ENCODE assay signal across 20 mouse cellular contexts in the genomic region with DNA sequence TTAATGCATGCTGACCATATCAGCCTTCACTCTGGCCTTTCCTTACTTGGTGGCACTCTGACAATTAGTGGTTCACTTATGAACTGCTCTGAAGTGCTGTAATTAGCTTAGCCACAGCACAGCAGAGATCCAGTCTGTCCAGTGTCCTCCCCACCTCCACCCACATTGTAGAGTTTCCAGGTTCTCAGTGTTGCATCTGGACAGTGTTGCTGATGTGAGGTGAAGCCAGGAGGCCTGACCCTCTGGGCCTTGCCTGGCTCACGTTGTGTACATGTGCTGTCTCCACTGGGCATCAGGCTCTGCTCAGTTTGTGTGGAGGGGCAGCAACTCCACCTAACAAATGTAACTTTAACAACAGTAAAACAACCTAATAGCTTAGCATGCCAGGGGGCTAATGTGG.
DNase-seq lines count a peak whose midpoint lies in the region; ATAC-seq and TF ChIP-seq lines count a peak whose summit lies in the region.
"Had no signal": no experiment of that assay in that cellular context is flagged by ENCODE, and none has a peak within 500 bp of the region (broad histone marks: within the 10 kb centered on the region; RNA-seq: fewer than 3 reads in every experiment).

No protein-coding gene starts in this region.

- 30% methylated on average over 1 of the region's 1 CpGs for WGBS in embryonic facial prominence, embryonic 11.5 days
- 33% methylated on average over 1 of the region's 1 CpGs for WGBS in embryonic facial prominence, embryonic 10.5 days
- WGBS in midbrain, embryonic 10.5 days = 22% methylated on average over 1 of the region's 1 CpGs
- 19% methylated on average over 1 of the region's 1 CpGs for WGBS in midbrain, embryonic 16.5 days
- 8% methylated on average over 1 of the region's 1 CpGs for WGBS in hindbrain, embryonic 15.5 days
- WGBS in neural tube, embryonic 14.5 days = 15% methylated on average over 1 of the region's 1 CpGs

- H3K36me3 ChIP-seq in embryonic facial prominence, embryonic 11.5 days (replicated peaks; ENCODE audit: control insufficient read depth, insufficient read depth, low read depth, low read length) = no peaks in the 10 kb centered on the region
- no peaks in the 10 kb centered on the region for H3K36me3 ChIP-seq in embryonic facial prominence, embryonic 10.5 days (replicated peaks)
- no peaks in the 10 kb centered on the region for H3K36me3 ChIP-seq in midbrain, embryonic 10.5 days
- no peaks in the 10 kb centered on the region for H3K36me3 ChIP-seq in midbrain, embryonic 16.5 days (ENCODE audit: control insufficient read depth, insufficient read depth, low read length)
- H3K36me3 ChIP-seq in hindbrain, embryonic 15.5 days = no peaks in the 10 kb centered on the region
- H3K36me3 ChIP-seq in neural tube, embryonic 14.5 days (ENCODE audit: control insufficient read depth, insufficient read depth, low read length) = no peaks in the 10 kb centered on the region
- H3K36me3 ChIP-seq: embryonic facial prominence, embryonic 13.5 days; liver, embryonic 12.5 days had no signal

- H3K27me3 ChIP-seq in embryonic facial prominence, embryonic 11.5 days (ENCODE audit: control insufficient read depth, insufficient read depth, low read length) = no peaks in the 10 kb centered on the region
- H3K27me3 ChIP-seq in embryonic facial prominence, embryonic 10.5 days (replicated peaks; ENCODE audit: low read depth, poor library complexity, severe bottlenecking) = peaks cover 8% of the 10 kb centered on the region; the same call in 1 of the 2 replicates
- H3K27me3 ChIP-seq in midbrain, embryonic 10.5 days (ENCODE audit: low read depth, poor library complexity, severe bottlenecking) = peaks cover 23% of the 10 kb centered on the region
- no peaks in the 10 kb centered on the region for H3K27me3 ChIP-seq in midbrain, embryonic 16.5 days (ENCODE audit: control insufficient read depth, insufficient read depth, low read depth, low read length)
- no peaks in the 10 kb centered on the region for H3K27me3 ChIP-seq in hindbrain, embryonic 15.5 days
- H3K27me3 ChIP-seq in neural tube, embryonic 14.5 days (ENCODE audit: control insufficient read depth, insufficient read depth, low read length) = no peaks in the 10 kb centered on the region
- H3K27me3 ChIP-seq: embryonic facial prominence, embryonic 13.5 days; liver, embryonic 12.5 days; megakaryocyte, embryonic 14.5 days had no signal

- no peak overlapping the region for H3K27ac ChIP-seq in embryonic facial prominence, embryonic 11.5 days (replicated peaks; ENCODE audit: low read depth, low read length)
- no peak overlapping the region; the same call in 1 of the 2 replicates for H3K27ac ChIP-seq in embryonic facial prominence, embryonic 10.5 days (replicated peaks)
- peak overlapping the region; percentile 53 for H3K27ac ChIP-seq in midbrain, embryonic 10.5 days (replicated peaks)
- H3K27ac ChIP-seq in midbrain, embryonic 16.5 days (ENCODE audit: low read length) = no peak overlapping the region
- H3K27ac ChIP-seq in hindbrain, embryonic 15.5 days (replicated peaks) = no peak overlapping the region
- no peak overlapping the region for H3K27ac ChIP-seq in neural tube, embryonic 14.5 days (ENCODE audit: low read depth, low read length)
- H3K27ac ChIP-seq in layer of hippocampus, adult 2 months = no peak overlapping the region
- H3K27ac ChIP-seq: embryonic facial prominence, embryonic 13.5 days; left cerebral cortex, adult 2 months; liver, embryonic 12.5 days; stomach, postnatal 0 days had no signal

- DNase-seq in embryonic facial prominence, embryonic 11.5 days (ENCODE audit: low spot score) = no peak
- DNase-seq in embryonic facial prominence, embryonic 10.5 days (ENCODE audit: low spot score) = no peak
- no peak for DNase-seq in midbrain, embryonic 10.5 days (ENCODE audit: low spot score)
- DNase-seq in layer of hippocampus, adult 2 months (ENCODE audit: low spot score in 2 of 2) = no peak
- no peak for DNase-seq in yolk sac, embryonic 10.5 days (ENCODE audit: low spot score)
- DNase-seq: adrenal gland, postnatal 25 days; cerebellum, adult 11 months; heart, postnatal 10 days; kidney, adult 9 months; kidney, postnatal 25 days; lung, adult 2 months had no signal

- H3K4me1 ChIP-seq in embryonic facial prominence, embryonic 11.5 days (ENCODE audit: control insufficient read depth, insufficient read depth, low read length) = no peaks in the 10 kb centered on the region; the same call in 1 of the 2 replicates
- H3K4me1 ChIP-seq in embryonic facial prominence, embryonic 10.5 days = peaks cover 30% of the 10 kb centered on the region
- peaks cover 26% of the 10 kb centered on the region for H3K4me1 ChIP-seq in midbrain, embryonic 10.5 days
- peaks cover 11% of the 10 kb centered on the region; the same call in 1 of the 2 replicates for H3K4me1 ChIP-seq in midbrain, embryonic 16.5 days (ENCODE audit: control insufficient read depth, insufficient read depth, low read length)
- H3K4me1 ChIP-seq in hindbrain, embryonic 15.5 days (replicated peaks) = 0 out of 2 replicates have a peak, but pooled peaks cover 11% of the 10 kb centered on the region
- H3K4me1 ChIP-seq in neural tube, embryonic 14.5 days (ENCODE audit: control insufficient read depth, insufficient read depth, low read length) = no peaks in the 10 kb centered on the region
- H3K4me1 ChIP-seq: embryonic facial prominence, embryonic 13.5 days; liver, embryonic 12.5 days; megakaryocyte, embryonic 14.5 days had no signal

- no peak for TF ChIP-seq CTCF in layer of hippocampus, adult 2 months (conservative IDR thresholded peaks at IDR 0.05)

- H3K4me2 ChIP-seq in embryonic facial prominence, embryonic 11.5 days (ENCODE audit: low read depth, low read length) = no peak overlapping the region
- H3K4me2 ChIP-seq in midbrain, embryonic 16.5 days (ENCODE audit: low read length) = no peak overlapping the region
- no peak overlapping the region for H3K4me2 ChIP-seq in hindbrain, embryonic 15.5 days
- no peak overlapping the region for H3K4me2 ChIP-seq in neural tube, embryonic 14.5 days (ENCODE audit: low read depth, low read length)
- H3K4me2 ChIP-seq: embryonic facial prominence, embryonic 13.5 days; heart, embryonic 11.5 days; liver, embryonic 12.5 days had no signal

- H3K4me3 ChIP-seq in embryonic facial prominence, embryonic 11.5 days (ENCODE audit: low read depth, low read length) = no peak overlapping the region
- no peak overlapping the region for H3K4me3 ChIP-seq in embryonic facial prominence, embryonic 10.5 days
- no peak overlapping the region for H3K4me3 ChIP-seq in midbrain, embryonic 10.5 days
- no peak overlapping the region for H3K4me3 ChIP-seq in midbrain, embryonic 16.5 days (ENCODE audit: low read depth, low read length)
- H3K4me3 ChIP-seq in hindbrain, embryonic 15.5 days = no peak overlapping the region
- no peak overlapping the region for H3K4me3 ChIP-seq in neural tube, embryonic 14.5 days (ENCODE audit: low read depth, low read length)
- no peak overlapping the region for H3K4me3 ChIP-seq in layer of hippocampus, adult 2 months
- H3K4me3 ChIP-seq: embryonic facial prominence, embryonic 13.5 days; left cerebral cortex, adult 2 months; liver, embryonic 12.5 days; megakaryocyte, embryonic 14.5 days had no signal

- H3K9ac ChIP-seq in embryonic facial prominence, embryonic 11.5 days (replicated peaks; ENCODE audit: low read length) = no peak overlapping the region
- H3K9ac ChIP-seq in midbrain, embryonic 16.5 days (ENCODE audit: low read depth, low read length) = no peak overlapping the region
- no peak overlapping the region for H3K9ac ChIP-seq in hindbrain, embryonic 15.5 days
- no peak overlapping the region for H3K9ac ChIP-seq in neural tube, embryonic 14.5 days (replicated peaks; ENCODE audit: low read depth, low read length)
- H3K9ac ChIP-seq: embryonic facial prominence, embryonic 13.5 days; liver, embryonic 12.5 days had no signal

- ATAC-seq in embryonic facial prominence, embryonic 11.5 days (replicated peaks; ENCODE audit: insufficient number of reproducible peaks, low FRiP score, low TSS enrichment, low read depth) = peak; percentile 59; the same call in 1 of the 2 replicates
- ATAC-seq in midbrain, embryonic 16.5 days = no peak
- ATAC-seq in hindbrain, embryonic 15.5 days (ENCODE audit: low FRiP score, low read depth) = peak; percentile 34; the same call in 1 of the 2 replicates
- peak; percentile 31; the same call in 1 of the 2 replicates for ATAC-seq in neural tube, embryonic 14.5 days (ENCODE audit: low read depth)
- ATAC-seq: liver, embryonic 12.5 days had no signal

- no peaks in the 10 kb centered on the region for H3K9me3 ChIP-seq in embryonic facial prominence, embryonic 11.5 days (replicated peaks; ENCODE audit: control insufficient read depth, low read length)
- H3K9me3 ChIP-seq in embryonic facial prominence, embryonic 10.5 days = no peaks in the 10 kb centered on the region
- no peaks in the 10 kb centered on the region for H3K9me3 ChIP-seq in midbrain, embryonic 10.5 days (replicated peaks)
- H3K9me3 ChIP-seq in midbrain, embryonic 16.5 days (replicated peaks; ENCODE audit: control insufficient read depth, low read length, poor library complexity, severe bottlenecking) = no peaks in the 10 kb centered on the region
- H3K9me3 ChIP-seq in hindbrain, embryonic 15.5 days = no peaks in the 10 kb centered on the region
- no peaks in the 10 kb centered on the region for H3K9me3 ChIP-seq in neural tube, embryonic 14.5 days (ENCODE audit: control insufficient read depth, low read length)
- H3K9me3 ChIP-seq: embryonic facial prominence, embryonic 13.5 days; liver, embryonic 12.5 days; megakaryocyte, embryonic 14.5 days had no signal
